Comparison of ENCODE assay signal across 10 mouse cellular contexts in genomic region chr6:37419445-37419941, GRCm38 (mm10). TPM values are rescaled to one million over a fixed set of nuclear protein-coding genes. Genes with fewer than 3 reads are reported as not detected.
DNase-seq lines count a peak whose midpoint lies in the region; ATAC-seq and TF ChIP-seq lines count a peak whose summit lies in the region.
"Had no signal": no experiment of that assay in that cellular context is flagged by ENCODE, and none has a peak within 500 bp of the region (broad histone marks: within the 10 kb centered on the region; RNA-seq: fewer than 3 reads in every experiment).

No protein-coding gene starts in this region.

- ATAC-seq in kidney, embryonic 16.5 days (ENCODE audit: low FRiP score, low TSS enrichment): peak; percentile 57; the same call in 1 of the 2 replicates
- peak; percentile 65 for ATAC-seq in common myeloid progenitor, adult 5-6 weeks (replicated peaks; ENCODE audit: low read depth, poor library complexity, severe bottlenecking)
- peak; percentile 52 for ATAC-seq in megakaryocyte progenitor cell, adult 5-6 weeks (replicated peaks; ENCODE audit: poor library complexity)
- no peak for ATAC-seq in cerebellum, adult (ENCODE audit: insufficient number of reproducible peaks, low FRiP score, low TSS enrichment)
- no peak for ATAC-seq in forebrain, embryonic 13.5 days

- peaks cover 64% of the 10 kb centered on the region for H3K4me1 ChIP-seq in kidney, embryonic 16.5 days (ENCODE audit: insufficient read depth, low read length)
- H3K4me1 ChIP-seq in heart, adult 2 months (ENCODE audit: control insufficient read depth, insufficient read depth, low read length): peaks cover 35% of the 10 kb centered on the region
- no peaks in the 10 kb centered on the region; the same call in 1 of the 2 replicates for H3K4me1 ChIP-seq in forebrain, embryonic 13.5 days

- TF ChIP-seq EP300 in heart, adult 2 months (IDR thresholded peaks at IDR 0.05; ENCODE audit: insufficient read depth, low read depth, low read length): peak; percentile 85

- 43% methylated on average over 17 of the region's 17 CpGs for WGBS in kidney, embryonic 16.5 days
- 46% methylated on average over 17 of the region's 17 CpGs for WGBS in heart, adult 2 months
- 93% methylated on average over 17 of the region's 17 CpGs for WGBS in forebrain, embryonic 13.5 days

- no peak overlapping the region for H3K4me3 ChIP-seq in kidney, embryonic 16.5 days (ENCODE audit: low read length)
- no peak overlapping the region; the same call in 1 of the 2 replicates for H3K4me3 ChIP-seq in heart, adult 2 months
- H3K4me3 ChIP-seq in forebrain, embryonic 13.5 days: no peak overlapping the region

- no peak overlapping the region; the same call in 1 of the 2 replicates for H3K4me2 ChIP-seq in kidney, embryonic 16.5 days (replicated peaks; ENCODE audit: low read depth, low read length)
- H3K4me2 ChIP-seq in forebrain, embryonic 13.5 days: no peak overlapping the region

- no peak for DNase-seq in kidney, adult 9 months
- DNase-seq in heart, adult 2 months: peak; percentile 77 to 83
- peak; percentile 57 for DNase-seq in kidney, postnatal 14 days

- no peaks in the 10 kb centered on the region for H3K27me3 ChIP-seq in kidney, embryonic 16.5 days (ENCODE audit: insufficient read depth, low read length)
- no peaks in the 10 kb centered on the region for H3K27me3 ChIP-seq in heart, adult 2 months (ENCODE audit: control insufficient read depth, insufficient read depth, low read length)
- no peaks in the 10 kb centered on the region for H3K27me3 ChIP-seq in forebrain, embryonic 13.5 days

- peak overlapping the region; percentile 87 for H3K27ac ChIP-seq in kidney, embryonic 16.5 days (ENCODE audit: low read length)
- peak overlapping the region; percentile 65 for H3K27ac ChIP-seq in heart, adult 2 months
- H3K27ac ChIP-seq in forebrain, embryonic 13.5 days: no peak overlapping the region
- H3K27ac ChIP-seq: macrophage had no signal

- intact Hi-C loops in heart, adult 2 months (cut with DNase I): loop anchor here (2.0 kb wide), 1 partner anchor 21 kb away; no protein-coding TSS in a partner anchor

- H3K9me3 ChIP-seq in kidney, embryonic 16.5 days (ENCODE audit: low read length): no peaks in the 10 kb centered on the region
- H3K9me3 ChIP-seq in forebrain, embryonic 13.5 days (replicated peaks): no peaks in the 10 kb centered on the region

- no peak overlapping the region for H3K9ac ChIP-seq in kidney, embryonic 16.5 days (replicated peaks; ENCODE audit: low read length)
- no peak overlapping the region for H3K9ac ChIP-seq in heart, adult 2 months (ENCODE audit: low read depth, low read length)
- H3K9ac ChIP-seq in forebrain, embryonic 13.5 days: no peak overlapping the region

- peaks cover 5% of the 10 kb centered on the region; the same call in 1 of the 2 replicates for H3K79me2 ChIP-seq in heart, adult 2 months (replicated peaks; ENCODE audit: control insufficient read depth, insufficient read depth, low read length)

- TF ChIP-seq CTCF in heart, adult 2 months (IDR thresholded peaks at IDR 0.05): no peak

- no peaks in the 10 kb centered on the region for H3K36me3 ChIP-seq in kidney, embryonic 16.5 days (ENCODE audit: insufficient read depth, low read length)
- peaks cover 12% of the 10 kb centered on the region for H3K36me3 ChIP-seq in heart, adult 2 months (ENCODE audit: control insufficient read depth, insufficient read depth, low read length)
- no peaks in the 10 kb centered on the region for H3K36me3 ChIP-seq in forebrain, embryonic 13.5 days (ENCODE audit: poor library complexity, severe bottlenecking)

- TF ChIP-seq POLR2A in heart, adult 2 months (IDR thresholded peaks at IDR 0.05; ENCODE audit: insufficient read depth, low read depth, low read length): 0 out of 2 replicates have a peak, but pooled peaks have one; percentile 32

RNA-seq across cellular contexts. Expression of gene Creb3l2, which starts 22.5 kb away (rescaled TPM):
- 31.7 and 34.9 TPM in 2 replicates for polyA plus RNA-seq in kidney, embryonic 16.5 days (2015; fragmentation: Nextera tagmentation; extraction: Ambion mirVana)
- total RNA-seq in common myeloid progenitor, adult 5-6 weeks (2017): 4.3 and 4.7 TPM in 2 replicates
- total RNA-seq in heart, adult 2 months (2021): 10 to 100 TPM; 20.5 to 26.5 TPM
- 16.7 and 19.2 TPM in 2 replicates for polyA plus RNA-seq in heart, adult 2 months (2012; rRNA removed)
- total RNA-seq in megakaryocyte progenitor cell, adult 5-6 weeks (2015): 9.3 and 11.2 TPM in 2 replicates
- total RNA-seq in megakaryocyte progenitor cell, adult 5-6 weeks (2017): 2.2 and 2.9 TPM in 2 replicates
- 2.0 and 2.1 TPM in 2 replicates for polyA plus RNA-seq in forebrain, embryonic 13.5 days (2015; fragmentation: Nextera tagmentation; extraction: Ambion mirVana)
- total RNA-seq: MEL had no signal

Comparison
In these comparisons a context has a peak if more than half of its experiments do, and no peak if none do; other contexts are left out.
1. ATAC-seq: peak in kidney, embryonic 16.5 days (single experiment), common myeloid progenitor, adult 5-6 weeks (single experiment) and megakaryocyte progenitor cell, adult 5-6 weeks (single experiment); none in cerebellum, adult (single experiment) and forebrain, embryonic 13.5 days (single experiment).